Mouse (Mus musculus) liver, embryonic 16.5 days (tissue): ENCODE data around the gene Stag3. TPM values are rescaled to one million over a fixed set of nuclear protein-coding genes. Genes with fewer than 3 reads are reported as not detected.

Source experiments
- ATAC-seq: fragments of 200-750 bp; cut with Nextera tagmentation; 2 replicates; pipeline ENCODE4 v1.8.0; 2017; ENCODE audit warnings: low read depth, mild to moderate bottlenecking, moderate number of reproducible peaks, moderate library complexity
- H3K27ac ChIP-seq: fragments of 300-500 bp; sonication (generic); 2 replicates; pipeline ENCODE4 v1.5.1; 2014; ENCODE audit warnings: mild to moderate bottlenecking, low read length
- H3K27me3 ChIP-seq: fragments of 300-500 bp; sonication (generic); 2 replicates; pipeline ENCODE4 v1.6.1; 2014; ENCODE audit warnings: low read depth, low read length, mixed read lengths; ENCODE audit not compliant: control insufficient read depth, insufficient read depth
- H3K36me3 ChIP-seq: fragments of 300-500 bp; sonication (generic); 2 replicates; pipeline ENCODE4 v1.6.1; 2014; ENCODE audit warnings: mild to moderate bottlenecking; ENCODE audit not compliant: control insufficient read depth, insufficient read depth
- H3K4me1 ChIP-seq: fragments of 300-500 bp; sonication (generic); 2 replicates; pipeline ENCODE4 v1.6.1; 2014; ENCODE audit warnings: low read depth, low read length, mixed read lengths; ENCODE audit not compliant: control insufficient read depth
- H3K4me2 ChIP-seq: fragments of 300-500 bp; sonication (generic); 2 replicates; pipeline ENCODE4 v1.6.1; 2014; ENCODE audit warnings: low read depth, low read length, mixed read lengths
- H3K4me3 ChIP-seq: fragments of 300-500 bp; sonication (generic); 2 replicates; pipeline ENCODE4 v1.5.1; 2014; ENCODE audit warnings: low read depth, mild to moderate bottlenecking, low read length
- H3K9ac ChIP-seq: fragments of 300-500 bp; sonication (generic); 2 replicates; pipeline ENCODE4 v1.6.1; 2014; ENCODE audit warnings: low read depth, low read length
- H3K9me3 ChIP-seq: fragments of 300-500 bp; sonication (generic); replicated peaks from 2 replicates; pipeline ENCODE4 v1.6.1; 2016; ENCODE audit warnings: low read length; ENCODE audit not compliant: control insufficient read depth
- WGBS: fragments of 180-500 bp; shearing (Covaris S2); extraction: QIAGEN DNeasy Blood & Tissue Kit; methylation state at CpG from one replicate; pipeline ENCODE4 v1.1.7; 2014; ENCODE audit not compliant: insufficient replicate concordance; 5-methylcytosine and 5-hydroxymethylcytosine counted together
- polyA plus RNA-seq: library from polyadenylated mRNA; unstranded; fragments of >200 nt; fragmentation: Nextera tagmentation; extraction: Ambion mirVana; gene quantifications from 2 replicates; pipeline ENCODE4 v1.2.1, GENCODE M21; 2015

Gene Stag3
- polyA plus RNA-seq, 1 experiment from 2014 or later, result 1.5 TPM

- Histone ChIP-seq H3K4me1 (no peaks in the 10 kb centered on the region), H3K27me3 (no peaks in the 10 kb centered on the region), H3K9ac (no peak overlapping the region), H3K4me3 (no peak overlapping the region), H3K27ac (no peak overlapping the region), H3K4me2 (no peak overlapping the region), H3K36me3 (no peaks in the 10 kb centered on the region), H3K9me3 (no peaks in the 10 kb centered on the region)
- ATAC-seq, result no peak
- 60% methylated on average over 2 of the region's 2 CpGs for WGBS
Observed at GRCm38 (mm10) chr5:138299613-138300012, 19.6 kb downstream of the Stag3 start.

GRCm38 (mm10) chr5:138312795-138313194 lies 32.8 kb downstream of the Stag3 start:
- WGBS, result 59% methylated on average over 3 of the region's 3 CpGs
- no peaks in the 10 kb centered on the region for H3K9me3 ChIP-seq
- no peaks in the 10 kb centered on the region for H3K36me3 ChIP-seq
- H3K4me2 ChIP-seq, result no peak overlapping the region
- ATAC-seq, result peak; percentile 63
- no peak overlapping the region for H3K4me3 ChIP-seq
- no peak overlapping the region for H3K9ac ChIP-seq
- no peak overlapping the region for H3K27ac ChIP-seq
- H3K4me1 ChIP-seq, result no peaks in the 10 kb centered on the region
- no peaks in the 10 kb centered on the region for H3K27me3 ChIP-seq

GRCm38 (mm10) chr5:138341661-138342060 lies 61.6 kb downstream of the Stag3 start, which contains the start of gene Pvrig:
TSS of gene Pvrig (plus strand) at chr5:138341961.
- no peak within 1 kb of the TSS for H3K27ac ChIP-seq
- no peaks in the 10 kb centered on the region for H3K9me3 ChIP-seq
- no peaks in the 10 kb centered on the region for H3K36me3 ChIP-seq
- H3K27me3 ChIP-seq, result no peaks in the 10 kb centered on the region
- H3K4me1 ChIP-seq, result no peaks in the 10 kb centered on the region
- no peak within 1 kb of the TSS for H3K4me2 ChIP-seq
- no peak for ATAC-seq
- no peak within 1 kb of the TSS for H3K9ac ChIP-seq
- no peak within 1 kb of the TSS for H3K4me3 ChIP-seq
- 64% methylated on average over 2 of the region's 2 CpGs for WGBS

- Histone ChIP-seq H3K27ac (no peak overlapping the region), H3K4me2 (no peak overlapping the region), H3K4me3 (no peak overlapping the region), H3K9ac (no peak overlapping the region), H3K36me3 (no peaks in the 10 kb centered on the region), H3K4me1 (no peaks in the 10 kb centered on the region), H3K27me3 (no peaks in the 10 kb centered on the region), H3K9me3 (no peaks in the 10 kb centered on the region)
- WGBS, result 48% methylated on average over 3 of the region's 3 CpGs
- no peak for ATAC-seq
Observed at GRCm38 (mm10) chr5:138343216-138343615, 63.2 kb downstream of the Stag3 start.

Other genes with a start within 250 kb of the Stag3 start
- not detected in 2 replicates for gene Smok3c, start 227.0 kb upstream of the Stag3 start, polyA plus RNA-seq
- 3.9 and 4.4 TPM in 2 replicates for gene Zkscan1, start 195.2 kb upstream of the Stag3 start, polyA plus RNA-seq
- 14.6 and 15.1 TPM in 2 replicates for gene Zscan21, start 163.3 kb upstream of the Stag3 start, polyA plus RNA-seq
- 5.0 and 5.1 TPM in 2 replicates for gene Zfp113, start 124.5 kb upstream of the Stag3 start, polyA plus RNA-seq
- gene Cops6, start 119.2 kb upstream of the Stag3 start, polyA plus RNA-seq, result 153 and 154 TPM in 2 replicates
- gene Ap4m1, start 108.2 kb upstream of the Stag3 start, polyA plus RNA-seq, result 5.6 and 5.9 TPM in 2 replicates
- gene Mcm7, start 107.8 kb upstream of the Stag3 start, polyA plus RNA-seq, result 152 and 162 TPM in 2 replicates
- 32.6 and 32.9 TPM in 2 replicates for gene Taf6, start 92.8 kb upstream of the Stag3 start, polyA plus RNA-seq
- gene Cnpy4, start 92.8 kb upstream of the Stag3 start, polyA plus RNA-seq, result 12.0 and 13.6 TPM in 2 replicates
- gene Mblac1, start 85.9 kb upstream of the Stag3 start, polyA plus RNA-seq, result 2.2 TPM in 2 replicates
- gene Nxpe5, start 54.3 kb upstream of the Stag3 start, polyA plus RNA-seq, result 0.09 and 0.18 TPM in 2 replicates
- gene Lamtor4, start 24.8 kb upstream of the Stag3 start, polyA plus RNA-seq, result 30.9 and 31.7 TPM in 2 replicates
- 2.1 and 3.1 TPM in 2 replicates for gene BC037034, start 16.2 kb upstream of the Stag3 start, polyA plus RNA-seq
- 0.22 TPM in 1 of 2 replicates, not detected in the other for gene Gal3st4, start 7.4 kb upstream of the Stag3 start, polyA plus RNA-seq
- gene Gm43720, start 282 bp upstream of the Stag3 start, polyA plus RNA-seq, result not detected in 2 replicates
- 0.51 and 0.74 TPM in 2 replicates for gene Gpc2, start 235 bp upstream of the Stag3 start, polyA plus RNA-seq
- 0.53 and 0.87 TPM in 2 replicates for gene Pvrig, start 61.7 kb downstream of the Stag3 start, polyA plus RNA-seq
- 4.8 and 5.3 TPM in 2 replicates for gene Zfp157, start 161.2 kb downstream of the Stag3 start, polyA plus RNA-seq